Mouse (Mus musculus) fat pad, adult 2 months (tissue): ENCODE measurements around the gene Timm10.

Source experiments
- DNase-seq: peaks from one replicate; pipeline ENCODE4 v3.0.0-alpha.2; 2011; ENCODE audit warnings: low read depth, low spot score; ENCODE audit errors: extremely low read depth

The Timm10 gene

DNA sequence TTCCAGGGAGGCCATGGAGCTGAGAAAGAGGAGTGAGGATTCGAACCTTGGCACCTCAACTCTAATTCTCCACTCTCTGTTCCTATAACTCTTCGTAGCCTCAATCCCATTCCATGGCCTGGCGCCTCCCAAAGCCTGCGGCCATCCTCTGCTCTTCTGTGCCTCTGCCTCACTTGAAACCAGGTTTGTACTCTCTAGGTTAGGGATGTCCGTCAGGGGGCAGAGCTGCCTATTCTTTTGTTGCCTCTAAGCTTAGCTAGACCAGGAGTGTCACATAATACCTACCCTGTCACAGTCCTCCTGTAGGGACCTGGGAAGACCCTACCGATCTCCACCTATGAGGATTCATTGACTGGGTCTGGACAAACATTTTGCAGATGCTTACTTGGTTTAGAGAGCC lies 14.1 kb upstream of the Timm10 start:
- DNase-seq: no peak

DNA sequence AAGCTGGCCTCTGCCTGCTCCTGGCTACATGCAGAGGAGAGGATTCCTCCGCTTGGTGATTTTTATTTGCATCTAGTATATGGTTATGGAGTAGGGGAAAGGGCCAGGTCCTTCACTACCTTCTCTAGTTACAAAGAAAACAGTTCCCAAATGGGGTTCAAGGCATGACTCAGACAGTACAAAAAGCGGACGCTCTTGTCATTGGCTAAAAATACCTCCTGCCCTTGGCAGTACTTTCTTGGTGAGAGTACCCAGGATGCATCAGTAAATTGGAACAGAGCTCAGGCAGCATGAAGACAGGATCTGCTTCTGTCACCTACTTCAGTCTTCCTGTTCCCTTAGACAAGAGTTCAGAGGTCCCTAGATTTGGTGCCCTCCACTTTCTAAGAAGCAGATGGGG lies 6.9 kb upstream of the Timm10 start:
- DNase-seq: no peak

DNA sequence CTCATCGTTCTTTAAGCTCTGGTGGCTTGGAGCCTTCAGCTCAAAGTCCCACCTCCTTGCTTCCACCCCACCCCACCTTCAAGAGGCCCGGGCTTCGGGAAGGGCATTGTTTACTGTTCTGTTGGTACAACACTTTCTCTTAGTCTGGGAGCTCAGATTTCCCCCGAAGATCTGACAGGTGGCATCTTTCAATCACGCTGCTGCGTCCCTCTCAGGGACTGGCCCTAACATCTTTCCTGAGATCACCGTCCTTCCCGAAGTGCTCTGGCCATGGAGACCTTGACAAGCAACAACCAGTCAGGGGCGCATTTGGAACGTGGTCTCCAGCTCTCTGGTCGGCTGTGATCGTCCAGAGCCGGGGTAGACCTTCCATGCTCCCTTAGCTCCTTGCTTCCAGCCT lies 4.2 kb upstream of the Timm10 start, which contains the start of gene Smtnl1:
TSS of gene Smtnl1 (minus strand) at position 101 of the 400 bp plus-strand sequence.
- DNase-seq: no peak

DNA sequence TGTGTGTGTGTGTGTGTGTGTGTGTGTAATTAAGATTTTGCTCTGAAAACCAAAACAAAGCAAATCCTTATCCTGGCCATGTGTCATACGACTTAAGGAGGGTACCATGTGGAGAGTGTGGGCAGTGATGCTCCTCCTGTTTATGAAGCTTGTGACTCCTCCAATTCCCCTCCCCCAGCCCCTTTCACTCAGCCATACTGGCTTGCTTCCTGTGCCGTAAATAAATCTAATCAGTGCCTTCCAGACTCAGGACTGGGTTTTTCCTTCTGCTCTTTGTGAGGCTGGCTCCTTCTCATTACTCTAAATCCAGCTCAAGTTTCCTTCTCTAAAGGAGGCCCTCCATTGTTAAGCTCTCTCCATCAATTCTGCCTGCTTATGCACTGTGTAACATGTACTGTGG lies 3.6 kb upstream of the Timm10 start:
- no peak for DNase-seq

DNA sequence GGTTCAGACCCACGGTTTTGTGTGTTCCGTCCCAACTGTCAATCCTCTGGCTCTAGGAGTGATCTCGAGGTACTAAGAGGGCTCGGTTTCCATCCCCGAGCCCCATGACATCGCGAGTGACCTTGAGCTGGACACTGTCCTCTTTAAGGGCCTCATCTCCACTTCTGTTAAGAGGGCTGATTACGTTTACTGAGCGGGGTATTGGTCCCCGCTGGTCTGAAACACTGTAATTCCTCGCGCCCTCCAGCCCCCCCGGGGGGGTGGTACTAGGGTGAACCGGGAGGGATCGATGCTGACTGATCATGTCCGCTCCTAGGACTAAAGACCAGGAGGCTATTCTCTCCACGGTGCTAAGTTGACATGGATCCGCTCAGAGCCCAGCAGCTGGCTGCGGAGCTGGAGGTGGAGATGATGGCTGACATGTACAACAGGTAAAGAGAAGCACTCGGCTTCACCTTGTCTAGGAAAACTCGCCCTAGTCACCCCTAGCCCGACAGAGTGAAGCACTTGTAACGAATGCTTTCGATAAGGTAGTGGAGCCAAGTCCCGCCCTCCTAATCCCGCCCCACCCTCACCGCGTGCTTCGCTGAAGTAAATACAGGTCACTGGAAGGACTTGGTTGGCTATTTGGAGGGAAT lies 605 bp downstream of the Timm10 start:
- DNase-seq: no peak

DNA sequence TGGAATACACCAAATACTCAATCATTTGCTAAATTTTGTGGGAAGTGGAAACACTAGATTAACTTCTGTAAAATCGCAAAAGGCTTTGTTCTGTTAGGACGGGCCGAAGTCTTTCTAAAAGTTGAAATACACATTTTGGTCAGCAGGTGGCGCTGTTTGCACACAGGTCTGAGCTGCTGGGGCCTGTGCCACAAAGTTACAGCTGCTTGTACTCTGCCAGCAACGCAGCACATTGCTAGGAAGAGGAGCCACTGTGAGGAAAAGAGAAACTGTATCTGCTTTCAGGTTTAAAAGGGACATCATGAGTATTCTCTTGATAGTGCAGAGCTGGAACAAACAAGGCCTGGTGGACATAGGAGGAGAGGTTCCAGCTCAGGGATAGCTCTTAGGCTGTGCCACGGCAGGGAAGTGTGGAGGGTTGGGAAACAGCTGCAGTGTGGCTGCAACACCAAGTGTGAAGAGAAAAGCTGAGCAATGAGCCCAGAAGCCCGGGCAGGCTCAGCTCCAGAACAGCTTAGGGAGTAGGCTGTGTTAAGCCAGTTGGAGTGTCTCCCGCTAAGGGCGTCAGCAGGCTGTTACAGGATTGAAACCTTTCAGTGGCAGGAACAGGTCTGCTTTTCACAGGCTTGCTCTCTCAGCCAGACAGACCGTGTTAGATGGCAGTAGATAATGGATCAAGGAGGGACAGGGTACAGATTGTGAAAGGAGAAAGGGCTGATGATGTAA lies 5.0 kb downstream of the Timm10 start:
- peak; percentile 97 for DNase-seq

DNA sequence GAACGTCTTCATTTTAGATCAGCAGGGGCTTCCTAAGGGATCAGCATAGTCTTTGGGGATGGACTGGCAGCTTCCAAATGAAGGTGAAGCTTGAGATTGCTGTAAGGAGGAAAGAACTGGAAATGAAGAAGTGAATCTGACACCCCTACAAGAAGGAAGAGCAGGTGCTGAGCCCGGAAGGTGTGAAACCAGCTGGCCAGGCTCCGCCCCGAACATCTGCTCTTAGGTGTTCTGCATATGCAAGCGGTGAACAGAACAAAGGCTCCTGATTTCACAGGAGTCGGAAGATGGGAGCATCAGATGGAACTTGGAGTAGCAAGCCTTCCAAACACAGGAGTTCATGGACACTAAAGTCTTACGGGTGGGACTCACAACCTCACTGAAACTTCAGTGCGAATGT lies 10.3 kb downstream of the Timm10 start:
- DNase-seq: no peak

DNA sequence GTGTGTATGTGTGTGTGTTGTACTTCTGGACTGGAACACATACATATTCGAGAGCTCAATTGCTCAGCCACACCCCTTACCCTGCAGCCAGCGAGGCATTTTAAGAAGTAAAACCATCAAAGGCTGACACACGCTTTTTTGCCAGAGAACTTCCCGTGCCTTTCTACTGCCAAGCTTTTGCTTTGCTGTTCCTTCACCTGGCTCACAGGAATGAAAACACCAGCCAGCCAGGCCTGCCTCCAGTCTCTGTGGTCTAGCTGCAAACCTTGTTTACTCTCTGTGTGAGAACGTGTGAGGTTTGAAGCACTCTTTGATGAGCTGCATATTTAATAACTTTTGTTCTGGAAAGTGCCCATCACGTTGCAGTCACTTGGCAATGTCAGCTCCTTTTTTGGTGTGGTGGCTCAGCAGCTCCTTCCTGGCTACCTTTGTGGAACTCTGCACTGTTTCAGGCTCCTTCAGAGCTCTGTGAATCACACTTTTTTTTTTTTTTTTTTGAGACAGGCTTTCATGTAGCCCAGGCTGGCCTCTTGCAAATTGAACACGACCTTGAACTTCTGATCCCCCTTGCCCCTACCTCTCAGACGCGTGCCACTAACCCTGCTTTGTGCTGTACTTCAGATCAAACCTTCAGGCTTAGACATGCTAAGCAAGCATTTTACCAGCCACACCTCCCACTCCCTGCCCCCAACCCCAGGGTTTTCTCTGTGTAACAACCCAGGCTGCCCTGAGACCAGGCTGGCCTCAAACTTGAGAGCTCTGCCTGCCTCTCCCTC lies 11.2 kb downstream of the Timm10 start:
- DNase-seq: no peak

DNA sequence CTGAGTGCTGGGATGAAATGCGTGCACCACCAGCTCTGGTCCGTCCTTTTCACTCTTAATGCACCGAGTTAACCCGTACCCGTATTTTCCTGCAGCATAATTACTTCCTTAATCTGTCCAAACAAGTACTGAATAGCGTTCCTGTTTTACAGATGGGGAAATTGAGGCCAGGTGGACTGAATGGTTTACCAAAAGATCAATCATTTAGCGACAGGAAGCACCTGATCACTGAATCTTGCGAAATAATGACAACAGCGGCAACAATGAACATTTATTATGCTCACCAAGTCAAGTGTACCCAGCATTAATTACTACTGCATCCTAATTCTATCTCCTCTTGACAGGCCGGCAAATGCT lies 11.8 kb downstream of the Timm10 start, which contains the start of gene Slc43a1:
TSS of gene Slc43a1 (plus strand) at position 258 of the 357 bp plus-strand sequence.
- no peak for DNase-seq

DNA sequence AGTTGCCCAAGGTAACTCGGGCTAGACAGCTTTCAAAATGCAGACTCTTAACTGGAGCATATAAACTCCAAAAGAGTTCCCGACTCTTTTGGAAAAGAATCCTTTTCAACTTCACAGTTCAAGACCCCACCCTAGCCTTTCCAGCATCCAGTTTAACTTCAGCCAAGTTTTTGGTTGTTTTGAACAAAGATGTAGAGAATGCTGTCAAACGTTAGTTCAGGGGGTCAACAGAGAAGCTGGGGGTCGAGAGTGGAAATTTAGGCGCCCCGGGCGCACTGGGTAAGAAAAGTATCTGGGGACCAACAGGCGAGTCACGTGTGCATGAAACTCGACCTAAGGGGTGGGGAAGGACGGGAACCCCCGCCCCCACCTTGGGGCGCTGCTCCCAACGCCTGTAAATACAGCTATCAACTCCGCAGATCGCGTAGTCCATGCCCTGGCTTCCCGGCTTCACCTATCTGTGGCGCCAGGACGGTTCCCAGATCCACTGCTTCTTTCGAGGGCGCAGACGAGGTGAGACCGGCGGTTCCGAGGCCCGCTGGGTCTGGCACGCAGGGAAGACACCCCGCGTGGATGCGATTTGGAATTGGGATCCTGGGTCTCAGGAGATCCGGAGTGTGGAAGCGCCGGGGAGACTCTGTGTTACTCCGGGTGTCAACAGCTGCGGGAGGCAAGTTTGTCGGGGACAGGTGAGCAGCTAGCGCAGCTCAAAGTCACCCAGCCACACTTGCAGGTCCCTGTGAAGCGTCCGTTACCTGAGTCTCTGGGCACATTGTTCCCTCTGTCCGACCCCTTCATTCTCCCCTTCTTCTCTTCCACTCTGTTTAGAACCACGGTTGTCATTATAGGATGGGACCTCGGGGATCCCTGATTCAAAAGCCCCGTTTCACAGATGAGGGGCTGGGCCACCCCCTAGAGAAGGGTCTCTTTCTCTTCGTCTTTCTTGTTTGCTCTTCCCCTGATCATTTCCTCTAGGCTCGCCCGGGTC lies 12.5 kb downstream of the Timm10 start:
- no peak for DNase-seq

DNA sequence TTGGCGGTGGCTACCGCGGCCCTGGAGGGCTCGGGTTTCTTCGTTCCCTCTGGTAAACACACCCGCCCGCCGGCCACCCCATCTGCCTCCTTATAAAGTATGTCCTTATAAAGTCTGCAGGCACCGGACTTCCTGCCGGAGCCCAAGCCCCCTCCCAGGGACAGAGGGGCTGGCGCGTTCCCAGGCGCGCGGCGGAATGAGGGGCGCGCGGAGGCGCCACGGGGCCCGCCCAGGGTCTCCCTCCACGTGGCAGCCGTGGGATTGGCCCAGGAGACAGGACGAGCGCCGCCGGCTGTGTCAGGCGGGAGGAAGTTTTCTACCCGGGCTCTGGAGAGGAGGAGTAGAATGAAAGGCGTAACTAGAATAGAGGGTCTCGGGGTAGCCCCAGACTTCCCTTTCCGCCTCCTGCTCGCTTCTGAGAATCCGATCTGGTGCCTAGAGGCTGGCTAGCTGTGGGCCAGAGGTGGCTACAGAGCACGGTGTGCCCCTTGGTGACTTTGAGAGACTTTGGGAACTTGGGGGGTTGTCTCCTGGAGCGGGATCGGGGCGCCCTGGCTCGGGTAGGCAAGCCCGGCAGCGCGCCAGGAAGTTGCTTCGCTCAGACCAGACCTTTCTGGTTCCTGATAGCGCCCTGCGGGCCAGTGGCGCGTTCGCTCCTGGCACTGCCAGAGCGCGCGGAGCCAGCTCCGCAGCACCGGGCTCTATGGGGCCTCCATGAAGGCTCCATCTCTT lies 13.4 kb downstream of the Timm10 start:
- no peak for DNase-seq

DNA sequence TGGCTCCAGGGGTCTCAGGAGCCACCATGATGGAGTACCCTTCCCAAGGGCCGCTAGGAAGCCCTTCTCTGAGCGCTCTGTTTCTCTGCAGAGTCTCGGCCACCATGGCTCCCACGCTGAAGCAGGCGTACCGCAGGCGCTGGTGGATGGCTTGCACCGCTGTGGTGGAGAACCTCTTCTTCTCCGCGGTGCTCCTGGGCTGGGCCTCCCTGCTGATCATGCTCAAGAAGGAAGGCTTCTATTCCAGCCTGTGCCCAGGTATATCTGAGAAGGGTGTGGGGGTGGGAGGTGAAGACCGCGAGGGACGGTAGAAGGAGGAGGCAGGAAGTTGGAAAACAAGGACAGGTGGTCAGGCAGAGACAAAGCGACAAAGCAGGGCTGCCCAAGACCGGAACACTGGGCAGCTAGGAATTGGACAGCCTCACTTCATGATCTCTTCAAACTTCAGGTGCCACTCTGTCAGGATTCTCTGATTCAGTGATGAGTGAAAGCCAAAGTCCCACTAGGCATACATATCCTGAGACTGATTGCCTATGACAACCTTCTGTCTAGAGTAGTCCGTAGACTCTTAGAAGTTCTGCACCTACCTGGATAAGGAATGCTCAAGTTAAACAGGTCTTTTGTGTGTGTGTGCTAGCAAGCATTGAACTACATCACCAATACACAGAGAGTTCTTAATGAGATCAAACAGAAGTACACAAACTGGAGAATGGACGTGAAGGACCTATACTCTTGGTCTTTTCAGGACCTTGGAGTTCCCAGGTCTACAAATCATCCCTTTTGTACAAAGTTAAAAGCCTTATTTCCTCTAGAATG lies 14.2 kb downstream of the Timm10 start:
- DNase-seq: no peak

DNA sequence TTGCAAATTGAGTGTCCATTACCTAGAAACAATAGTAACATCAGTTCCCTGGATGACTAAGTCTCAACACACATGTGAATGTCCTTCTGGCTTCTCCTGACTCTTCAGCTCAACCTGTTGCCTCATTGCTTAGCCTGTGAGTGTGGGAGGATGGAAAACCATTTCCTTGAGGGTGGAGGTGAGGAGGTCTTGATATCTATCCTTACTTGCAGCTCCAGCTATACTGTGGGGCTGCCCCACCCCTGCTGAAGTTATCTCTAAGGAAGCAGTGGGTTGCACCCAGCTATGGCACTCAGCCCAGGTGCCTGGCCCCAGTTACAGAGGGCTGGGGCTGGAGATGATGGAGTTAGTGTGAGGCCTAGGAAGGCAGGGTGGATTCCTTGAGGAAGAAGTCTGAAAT lies 15.1 kb downstream of the Timm10 start:
- no peak for DNase-seq

DNA sequence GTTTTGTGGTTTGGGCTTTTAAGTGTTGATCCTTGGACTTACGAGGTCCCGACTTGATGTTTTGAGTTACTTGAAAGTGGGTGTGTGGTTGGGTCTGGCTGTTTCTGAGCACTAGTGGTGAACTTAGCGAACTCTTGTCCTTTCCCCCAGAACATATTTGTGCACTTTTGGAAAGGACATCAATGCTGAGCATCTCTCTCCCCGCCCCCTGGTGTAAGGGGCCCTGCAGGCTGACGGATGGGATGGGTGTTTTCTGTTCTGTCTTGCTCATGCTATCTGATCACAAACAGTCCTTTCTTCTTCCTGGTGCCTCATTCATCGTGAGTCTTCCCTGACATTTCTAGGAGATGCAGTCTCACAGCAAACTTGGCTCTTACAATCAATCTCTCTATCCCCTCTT lies 16.9 kb downstream of the Timm10 start:
- no peak for DNase-seq

DNA sequence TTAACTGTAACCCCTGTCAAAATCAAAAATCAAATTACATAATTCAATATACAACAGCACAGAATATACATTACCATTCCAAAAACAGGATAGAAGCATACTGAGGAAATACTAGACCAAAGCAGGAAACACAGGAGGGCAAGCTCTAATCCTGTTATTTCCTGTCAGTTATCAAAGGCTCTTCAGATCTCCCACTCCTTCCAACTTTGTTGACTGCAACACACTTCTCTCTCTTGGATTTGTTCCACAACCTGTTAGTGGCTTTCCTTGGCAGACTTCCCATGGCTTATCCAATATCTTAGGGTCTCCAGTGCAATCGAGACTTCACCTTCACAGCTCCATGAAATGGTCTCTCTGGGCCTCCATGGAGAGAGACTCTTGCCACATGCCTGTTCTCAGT lies 18.4 kb downstream of the Timm10 start:
- no peak for DNase-seq

DNA sequence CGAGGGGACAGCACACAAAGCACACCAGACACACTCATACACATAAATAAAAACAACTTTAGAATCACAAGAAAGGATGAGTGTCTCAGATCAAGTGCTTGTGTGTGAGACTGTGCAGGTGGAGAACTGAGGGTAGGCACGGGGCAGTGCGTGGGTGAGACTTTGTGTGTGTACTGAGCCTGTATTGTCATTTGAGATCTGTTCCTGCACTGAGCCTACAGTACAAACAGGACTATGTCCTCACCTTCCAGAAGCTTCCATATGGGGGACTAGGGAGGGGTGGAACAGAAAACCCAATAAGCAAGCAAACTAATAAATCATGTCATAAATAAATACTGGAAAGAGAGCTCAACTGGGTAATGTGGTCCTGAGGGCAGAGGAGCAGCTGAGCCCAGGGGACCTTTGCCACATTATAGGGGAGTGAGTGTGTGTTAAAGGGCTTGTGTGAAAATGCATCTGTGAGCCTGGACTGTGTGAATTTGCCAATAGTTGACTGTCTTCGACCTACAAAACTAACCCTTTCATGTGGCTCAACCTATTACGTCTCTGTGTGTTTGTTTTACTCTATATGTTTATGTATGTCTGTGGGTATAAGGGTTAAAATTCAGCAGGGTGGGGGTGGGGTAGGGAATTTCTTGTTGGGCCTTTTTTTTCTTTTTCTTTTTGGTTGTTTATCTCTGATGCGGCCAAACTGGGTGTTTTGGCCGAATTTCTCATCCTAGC lies 23.8 kb downstream of the Timm10 start:
- no peak for DNase-seq

DNA sequence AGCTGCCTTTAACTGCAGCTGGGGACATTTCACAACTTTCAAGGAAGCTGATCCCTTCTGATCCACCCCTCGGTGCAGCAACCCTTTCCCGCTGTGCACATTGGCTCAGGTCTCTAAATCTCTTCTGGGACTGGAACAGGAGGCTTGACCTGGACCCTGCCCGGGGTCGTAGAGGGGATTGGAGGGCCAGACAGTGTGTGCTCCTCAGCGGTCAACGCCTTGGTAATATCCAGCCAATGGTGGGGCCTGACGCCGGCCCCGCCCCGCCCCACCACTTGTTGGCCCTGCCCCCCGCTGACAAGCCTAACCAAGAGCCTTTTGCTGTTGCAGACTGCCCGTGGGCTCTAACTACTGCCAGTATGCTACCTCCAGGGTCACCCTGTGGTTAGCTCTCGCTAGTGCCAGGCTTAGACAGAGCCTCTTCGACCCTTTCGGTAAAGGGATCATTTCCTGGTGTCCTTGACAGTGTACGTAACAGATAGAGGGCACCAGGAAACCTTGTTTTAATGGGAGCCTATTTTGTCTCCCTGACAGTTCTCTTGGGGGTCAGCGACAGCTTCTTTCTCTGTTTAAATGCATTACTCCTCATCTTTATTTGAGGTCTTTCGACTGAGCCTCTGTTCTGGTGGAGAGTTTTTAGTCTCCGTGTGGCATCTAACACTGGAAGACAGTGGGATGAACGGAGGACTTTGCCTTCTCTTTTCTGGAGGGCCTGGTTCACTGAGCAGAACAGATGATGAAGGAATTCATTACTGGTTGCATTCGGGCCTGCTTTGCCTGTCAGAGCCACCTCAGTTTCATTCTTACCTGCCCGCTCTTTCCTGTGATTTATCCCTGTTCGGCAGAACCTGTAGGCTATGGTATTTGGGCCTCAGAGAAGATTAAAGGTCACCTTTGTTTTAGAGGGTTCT lies 24.6 kb downstream of the Timm10 start:
- no peak for DNase-seq

DNA sequence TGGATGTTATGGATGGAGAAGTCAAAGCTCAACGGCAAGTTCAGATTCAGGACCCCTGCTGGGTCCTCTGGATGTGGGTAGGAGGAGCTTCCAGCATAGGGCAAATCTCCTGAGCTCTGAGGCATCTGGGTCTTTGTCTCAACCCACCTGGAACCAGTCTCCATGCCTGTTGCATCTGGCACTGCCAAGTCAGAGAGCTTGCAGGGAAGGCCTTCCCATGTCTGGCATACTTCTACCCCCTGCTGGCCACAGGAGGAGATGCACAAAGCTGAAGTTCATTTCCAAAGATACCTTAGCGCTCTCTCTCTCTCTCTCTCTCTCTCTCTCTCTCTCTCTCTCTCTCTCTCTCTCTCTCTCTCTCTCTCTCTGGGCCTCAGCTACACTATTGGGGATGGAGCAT lies 28.9 kb downstream of the Timm10 start:
- DNase-seq: no peak
